Mouse (Mus musculus) adrenal gland, adult 18-20 months (tissue): ENCODE results near the gene Slc25a41. TPM values are rescaled to one million over a fixed set of nuclear protein-coding genes. Genes with fewer than 3 reads are reported as not detected.

ENCODE experiments used
- DNase-seq, 2 experiments: peaks; one replicate each; pipeline ENCODE4 v3.0.0; 2021 to 2022; ENCODE audit warnings: low spot score in 2 of 2
- total RNA-seq, 2 experiments: library from RNA; stranded (reverse); gene quantifications; 1 replicate in 1 of 2; 2 replicates in 1 of 2; pipeline ENCODE4 v1.2.3; 2021

Slc25a41 gene
- total RNA-seq, 2 experiments from 2014 or later, result not detected

GRCm38 (mm10) chr17:56996506-56996905 is 44.9 kb downstream of the Slc25a41 start:
- no peak for DNase-seq

- DNase-seq, result no peak
These were observed 46.4 kb downstream of the Slc25a41 start for GRCm38 (mm10) chr17:56995046-56995445.

DNA sequence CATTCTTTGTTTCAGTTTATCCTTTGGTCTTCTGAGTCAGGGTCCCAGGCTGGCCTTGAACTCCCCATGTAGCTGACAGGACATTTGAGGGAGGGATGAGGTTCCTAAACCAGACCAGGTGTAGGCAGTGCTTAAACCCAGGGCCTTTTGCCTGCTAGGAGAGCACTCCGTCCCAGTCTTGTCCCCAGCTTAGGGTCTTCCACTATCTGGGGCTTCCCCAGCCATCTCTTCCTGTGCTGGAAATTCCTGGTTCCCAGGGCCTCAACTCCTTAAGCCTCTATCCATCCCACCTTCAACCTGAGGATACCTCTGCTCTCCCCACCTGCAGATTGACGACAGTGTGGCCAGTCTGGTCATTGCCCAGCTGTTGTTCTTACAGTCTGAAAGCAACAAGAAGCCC is 50.5 kb downstream of the Slc25a41 start:
- peak in 1 of 2 experiments; percentile 20 for DNase-seq

GRCm38 (mm10) chr17:56990115-56990746 is 51.2 kb downstream of the Slc25a41 start, which contains the start of gene Clpp:
Gene Clpp, plus strand, starts transcription at chr17:56990305.
- peak; percentile 84 to 85 for DNase-seq

DNA sequence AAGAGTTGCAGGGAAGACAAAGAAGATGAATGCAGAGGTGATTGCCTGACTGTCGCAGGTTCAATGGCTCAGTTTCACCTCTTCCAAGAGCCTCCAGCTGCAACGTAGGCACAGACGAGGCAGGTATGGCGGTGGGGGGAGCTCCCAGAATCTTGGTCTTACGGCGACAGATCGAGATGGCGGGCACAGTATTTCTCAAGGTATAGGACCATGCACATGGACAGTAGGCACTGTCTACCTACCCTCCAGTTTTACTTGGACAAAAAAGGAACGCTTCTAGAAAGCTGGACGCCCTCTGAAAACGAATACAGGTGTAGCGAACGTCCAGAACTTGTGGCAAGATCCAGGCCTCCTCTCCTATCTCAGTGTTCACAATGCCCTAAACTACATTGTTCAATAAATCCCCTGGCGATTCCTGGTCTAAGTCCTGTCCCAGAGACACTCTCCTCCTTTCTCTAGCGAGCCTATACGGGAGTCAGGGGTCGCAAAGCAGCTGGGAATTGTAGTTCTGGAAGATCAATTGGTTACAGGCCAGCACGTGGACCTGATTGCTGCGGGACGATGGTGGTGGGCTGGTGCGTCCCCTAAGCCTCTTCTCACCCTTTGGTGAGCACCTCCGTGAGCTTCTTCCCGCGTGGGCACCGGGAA is 51.9 kb downstream of the Slc25a41 start:
- DNase-seq, result peak in 1 of 2 experiments; percentile 24

DNA sequence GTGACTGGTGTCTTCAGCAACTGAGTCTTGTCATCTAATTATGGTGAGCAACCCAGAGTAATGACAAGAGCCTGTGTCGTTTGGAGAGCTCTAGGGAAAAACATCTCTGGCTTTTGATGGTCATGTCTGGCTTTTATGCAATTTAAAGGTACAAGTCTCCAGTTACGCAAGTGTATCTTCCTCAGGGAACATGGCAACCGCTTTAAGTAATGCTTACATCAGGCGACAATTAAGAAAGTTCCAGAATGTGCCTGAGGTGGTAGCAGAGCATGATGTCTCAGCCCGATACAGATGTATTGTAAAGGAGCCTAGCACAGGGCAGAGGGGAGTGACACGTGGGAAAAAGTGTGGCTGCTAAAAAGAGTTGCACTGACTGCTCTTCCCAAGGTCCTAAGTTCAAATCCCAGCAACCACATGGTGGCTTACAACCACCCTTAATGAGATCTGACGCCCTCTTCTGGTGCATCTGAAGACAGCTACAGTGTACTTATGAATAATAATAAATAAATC is 52.5 kb downstream of the Slc25a41 start:
- DNase-seq, result peak in 1 of 2 experiments; percentile 18

- peak in 1 of 2 experiments; percentile 15 for DNase-seq
These were observed 53.0 kb downstream of the Slc25a41 start for GRCm38 (mm10) chr17:56988441-56988840.

- peak in 1 of 2 experiments; percentile 15 for DNase-seq
These were observed 55.2 kb downstream of the Slc25a41 start for GRCm38 (mm10) chr17:56986105-56986805.

GRCm38 (mm10) chr17:56985656-56986055 is 55.8 kb downstream of the Slc25a41 start:
- DNase-seq, result peak in 1 of 2 experiments; percentile 10

- peak in 1 of 2 experiments; percentile 14 for DNase-seq
These were observed 56.6 kb downstream of the Slc25a41 start for GRCm38 (mm10) chr17:56984886-56985285.

Other genes starting within 250 kb of the Slc25a41 start
- 1 to 10 TPM; 3.8 to 5.6 TPM for gene Rfx2, start 210.6 kb downstream of the Slc25a41 start, total RNA-seq
- gene Acsbg2, start 167.2 kb downstream of the Slc25a41 start, total RNA-seq, result under 1 TPM in 1 of 2 experiments, not detected in 1; 0.27 TPM
- 1 to 10 TPM in 1 of 2 experiments, under 1 TPM in 1; 0.83 to 2.9 TPM for gene 1700061G19Rik, start 166.2 kb downstream of the Slc25a41 start, total RNA-seq
- gene Mllt1, start 106.2 kb downstream of the Slc25a41 start, total RNA-seq, result 10 to 100 TPM; 31.1 to 32.4 TPM
- under 1 TPM in 1 of 2 experiments, not detected in 1; 0.13 TPM for gene Acer1, start 59.5 kb downstream of the Slc25a41 start, total RNA-seq
- gene Clpp, start 51.3 kb downstream of the Slc25a41 start, total RNA-seq, result 100 to 1,000 TPM; 111 to 124 TPM
- gene Alkbh7, start 44.3 kb downstream of the Slc25a41 start, total RNA-seq, result 10 to 100 TPM; 44.2 to 65.2 TPM
- 1 to 10 TPM in 1 of 2 experiments, not detected in 1; 1.3 TPM for gene Pspn, start 41.6 kb downstream of the Slc25a41 start, total RNA-seq
- gene Gtf2f1, start 30.4 kb downstream of the Slc25a41 start, total RNA-seq, result 10 to 100 TPM; 56.4 to 72.1 TPM
- under 1 TPM in 1 of 2 experiments, not detected in 1; 0.26 TPM for gene Gm17949, start 30.2 kb downstream of the Slc25a41 start, total RNA-seq
- gene Khsrp, start 10.1 kb downstream of the Slc25a41 start, total RNA-seq, result 10 to 100 TPM; 84.2 to 92.7 TPM
- under 1 TPM; 0.36 to 0.67 TPM for gene Crb3, start 17.5 kb upstream of the Slc25a41 start, total RNA-seq
- gene Slc25a23, start 18.2 kb upstream of the Slc25a41 start, total RNA-seq, result 100 to 1,000 TPM in 1 of 2 experiments, 10 to 100 TPM in 1; 73.2 to 108 TPM
- 1 to 10 TPM; 1.3 to 2.3 TPM for gene Dennd1c, start 36.9 kb upstream of the Slc25a41 start, total RNA-seq
- gene Tubb4a, start 46.1 kb upstream of the Slc25a41 start, total RNA-seq, result 1 to 10 TPM; 4.0 to 4.3 TPM
- gene Tnfsf9, start 63.7 kb upstream of the Slc25a41 start, total RNA-seq, result under 1 TPM; 0.38 to 0.63 TPM
- not detected for gene Cd70, start 108.1 kb upstream of the Slc25a41 start, total RNA-seq
- gene Tnfsf14, start 152.5 kb upstream of the Slc25a41 start, total RNA-seq, result under 1 TPM in 1 of 2 experiments, not detected in 1; 0.36 TPM
- 100 to 1,000 TPM; 184 to 696 TPM for gene C3, start 186.5 kb upstream of the Slc25a41 start, total RNA-seq
- 10 to 100 TPM; 72.4 to 89.6 TPM for gene Gpr108, start 206.8 kb upstream of the Slc25a41 start, total RNA-seq
- 10 to 100 TPM; 53.4 to 61.0 TPM for gene Trip10, start 207.8 kb upstream of the Slc25a41 start, total RNA-seq
- gene Vav1, start 237.4 kb upstream of the Slc25a41 start, total RNA-seq, result 1 to 10 TPM; 2.6 to 4.0 TPM